Mouse (Mus musculus) stomach, embryonic 14.5 days (tissue): Measurements from ENCODE around the gene Spata33. TPM values are rescaled to one million over a fixed set of nuclear protein-coding genes. Genes with fewer than 3 reads are reported as not detected.
A peak's percentile ranks its signal among the peaks of the same experiment; 100 is the strongest.

ENCODE experiments used
- ATAC-seq: fragments of 200-750 bp; cut with Nextera tagmentation; 2 replicates; pipeline ENCODE4 v1.8.0; 2017; ENCODE audit warnings: low read depth, moderate TSS enrichment; ENCODE audit not compliant: insufficient number of reproducible peaks, insufficient read depth, low FRiP score
- H3K27ac ChIP-seq: fragments of 300-500 bp; sonication (generic); 2 replicates; pipeline ENCODE4 v1.5.1; 2014; ENCODE audit warnings: mild to moderate bottlenecking, low read length, moderate library complexity, mixed read lengths
- H3K27me3 ChIP-seq: fragments of 300-500 bp; sonication (generic); 2 replicates; pipeline ENCODE4 v1.6.1; 2014; ENCODE audit warnings: low read length, control low read depth, mixed read lengths; ENCODE audit not compliant: control insufficient read depth, insufficient read depth
- H3K36me3 ChIP-seq: fragments of 300-500 bp; sonication (generic); 2 replicates; pipeline ENCODE4 v1.6.1; 2014; ENCODE audit warnings: mild to moderate bottlenecking, control low read depth, low read length, moderate library complexity, mixed read lengths; ENCODE audit not compliant: control insufficient read depth, insufficient read depth
- H3K4me1 ChIP-seq: fragments of 300-500 bp; sonication (generic); 2 replicates; pipeline ENCODE4 v1.6.1; 2014; ENCODE audit warnings: low read length, control low read depth, mixed read lengths; ENCODE audit not compliant: control insufficient read depth, insufficient read depth
- H3K4me2 ChIP-seq: fragments of 300-500 bp; sonication (generic); replicated peaks from 2 replicates; pipeline ENCODE4 v1.6.1; 2014; ENCODE audit warnings: low read depth, low read length, control low read depth
- H3K4me3 ChIP-seq: fragments of 300-500 bp; sonication (generic); 2 replicates; pipeline ENCODE4 v1.5.1; 2014; ENCODE audit warnings: low read depth, low read length, control low read depth
- H3K9ac ChIP-seq: fragments of 300-500 bp; sonication (generic); replicated peaks from 2 replicates; pipeline ENCODE4 v1.6.1; 2014; ENCODE audit warnings: low read depth, mild to moderate bottlenecking, control low read depth, low read length, moderate library complexity, mixed read lengths
- H3K9me3 ChIP-seq: fragments of 300-500 bp; sonication (generic); 2 replicates; pipeline ENCODE4 v1.6.1; 2016; ENCODE audit warnings: low read depth, low read length, control low read depth; ENCODE audit not compliant: control insufficient read depth
- WGBS: fragments of 180-500 bp; shearing (Covaris S2); extraction: QIAGEN DNeasy Blood & Tissue Kit; methylation state at CpG from one replicate; pipeline ENCODE4 v1.1.7; 2014; 5-methylcytosine and 5-hydroxymethylcytosine counted together
- polyA plus RNA-seq: library from polyadenylated mRNA; unstranded; fragments of >200 nt; fragmentation: Nextera tagmentation; extraction: Ambion mirVana; gene quantifications from 2 replicates; pipeline ENCODE4 v1.2.1, GENCODE M21; 2014

Spata33 gene
- polyA plus RNA-seq, 1 experiment from 2014 or later = 5.7 TPM

- H3K27me3 ChIP-seq = no peaks in the 10 kb centered on the region
- H3K9ac ChIP-seq = peak within 1 kb of the TSS; percentile 52
- peak; percentile 86 for ATAC-seq
- H3K4me2 ChIP-seq = peak within 1 kb of the TSS; percentile 97
- H3K4me1 ChIP-seq = peaks cover 9% of the 10 kb centered on the region; the same call in 1 of the 2 replicates
- H3K9me3 ChIP-seq = no peaks in the 10 kb centered on the region
- H3K27ac ChIP-seq = no peak within 1 kb of the TSS
- 2% methylated on average over 57 of the region's 57 CpGs for WGBS
- no peaks in the 10 kb centered on the region for H3K36me3 ChIP-seq
- H3K4me3 ChIP-seq = peak within 1 kb of the TSS; percentile 51
Measured at GRCm38 (mm10) chr8:123235520-123236497, 23.2 kb downstream of the Spata33 start, which contains the start of gene Spata2l. TSS of gene Spata2l (minus strand) at chr8:123236233.

DNA sequence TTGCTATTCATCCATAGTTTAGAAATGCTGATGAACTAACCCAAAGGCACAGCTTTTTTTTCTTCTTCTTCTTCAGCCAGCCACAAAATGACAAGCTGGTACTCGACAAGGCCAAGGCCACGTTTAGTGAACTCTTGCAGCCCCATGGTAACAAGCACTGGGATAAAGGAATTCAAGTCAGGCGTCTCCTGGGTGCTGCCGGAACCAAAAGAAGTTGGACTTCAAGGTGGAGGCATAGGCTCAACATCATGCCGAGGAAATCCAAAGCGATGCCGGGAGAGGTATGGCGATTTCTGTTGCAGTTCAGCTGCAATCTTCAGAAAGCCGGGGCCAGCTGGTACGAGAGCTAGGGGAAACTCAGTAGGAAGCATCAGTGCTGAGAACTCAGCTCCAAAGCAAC, 26.8 kb downstream of the Spata33 start:
- ATAC-seq = no peak
- Histone ChIP-seq H3K27me3 (no peaks in the 10 kb centered on the region), H3K9ac (no peak overlapping the region), H3K4me2 (no peak overlapping the region), H3K36me3 (peaks cover 11% of the 10 kb centered on the region), H3K4me1 (peaks cover 9% of the 10 kb centered on the region; the same call in 1 of the 2 replicates), H3K4me3 (no peak overlapping the region), H3K9me3 (no peaks in the 10 kb centered on the region), H3K27ac (no peak overlapping the region)
- 88% methylated on average over 10 of the region's 10 CpGs for WGBS

DNA sequence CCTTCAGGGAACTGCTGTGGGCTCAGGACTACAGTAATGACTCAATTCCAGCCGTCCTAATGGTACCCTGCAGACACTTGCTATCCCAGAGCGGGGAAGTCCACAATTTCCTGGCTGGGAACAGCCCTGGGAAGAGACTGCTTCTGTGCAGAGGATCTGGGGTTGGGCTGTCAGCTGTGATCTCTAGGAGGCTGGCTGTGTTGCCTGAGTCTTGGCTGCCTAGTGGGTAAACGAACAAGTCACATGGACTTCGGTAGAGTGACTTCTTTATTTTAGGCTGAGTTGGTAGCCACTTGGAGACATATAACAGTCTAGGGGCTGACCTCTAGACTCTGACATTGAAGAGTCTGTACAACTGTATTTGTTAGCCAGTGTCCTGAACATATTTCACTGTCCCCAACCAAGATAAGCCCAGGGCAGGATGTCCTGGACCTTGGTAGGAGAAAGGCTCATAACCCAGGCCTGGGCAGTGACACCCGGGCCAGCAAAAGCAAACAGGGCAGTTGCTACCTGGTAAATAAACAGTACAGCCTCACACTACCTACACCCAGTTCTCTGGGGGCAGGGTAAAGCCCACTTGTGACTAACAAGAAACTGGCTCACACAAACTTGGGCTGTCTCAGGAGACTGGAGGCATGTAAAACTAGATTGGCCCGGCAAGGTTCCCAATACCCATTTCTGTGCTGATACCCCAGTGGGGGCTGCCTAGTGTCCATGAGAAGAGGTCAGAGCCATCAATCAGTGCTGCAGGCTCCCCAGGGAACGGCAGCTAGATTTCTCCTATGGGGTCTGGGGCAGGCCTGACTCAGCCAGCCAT, 29.7 kb downstream of the Spata33 start:
- Histone ChIP-seq H3K36me3 (peaks cover 39% of the 10 kb centered on the region), H3K4me3 (no peak overlapping the region), H3K9me3 (no peaks in the 10 kb centered on the region), H3K27me3 (no peaks in the 10 kb centered on the region), H3K4me1 (no peaks in the 10 kb centered on the region), H3K4me2 (no peak overlapping the region), H3K27ac (no peak overlapping the region), H3K9ac (no peak overlapping the region)
- WGBS = 77% methylated on average over 7 of the region's 7 CpGs
- ATAC-seq = no peak

- no peak overlapping the region for H3K9ac ChIP-seq
- no peak overlapping the region for H3K4me2 ChIP-seq
- H3K27ac ChIP-seq = no peak overlapping the region
- H3K4me1 ChIP-seq = no peaks in the 10 kb centered on the region
- no peak overlapping the region for H3K4me3 ChIP-seq
- H3K27me3 ChIP-seq = no peaks in the 10 kb centered on the region
- peaks cover 45% of the 10 kb centered on the region for H3K36me3 ChIP-seq
- 70% methylated on average over 11 of the region's 11 CpGs for whole genome bisulfite sequencing
- H3K9me3 ChIP-seq = no peaks in the 10 kb centered on the region
- no peak for ATAC-seq
Measured at GRCm38 (mm10) chr8:123243053-123243452, 30.4 kb downstream of the Spata33 start.

- Histone ChIP-seq H3K9me3 (no peaks in the 10 kb centered on the region), H3K4me2 (no peak overlapping the region), H3K4me1 (no peaks in the 10 kb centered on the region), H3K4me3 (no peak overlapping the region), H3K27ac (no peak overlapping the region), H3K36me3 (peaks cover 54% of the 10 kb centered on the region), H3K27me3 (no peaks in the 10 kb centered on the region), H3K9ac (no peak overlapping the region)
- 87% methylated on average over 4 of the region's 4 CpGs for WGBS
- ATAC-seq = no peak
Measured at GRCm38 (mm10) chr8:123244382-123244781, 31.8 kb downstream of the Spata33 start.

- no peak for ATAC-seq
- Histone ChIP-seq H3K4me2 (no peak overlapping the region), H3K27me3 (no peaks in the 10 kb centered on the region), H3K27ac (no peak overlapping the region), H3K4me1 (no peaks in the 10 kb centered on the region), H3K9me3 (no peaks in the 10 kb centered on the region), H3K9ac (no peak overlapping the region), H3K4me3 (no peak overlapping the region), H3K36me3 (peaks cover 61% of the 10 kb centered on the region)
- 86% methylated on average over 12 of the region's 12 CpGs for WGBS
Measured at GRCm38 (mm10) chr8:123245543-123245942, 32.9 kb downstream of the Spata33 start.

GRCm38 (mm10) chr8:123247748-123248147, 35.1 kb downstream of the Spata33 start:
- H3K27me3 ChIP-seq = no peaks in the 10 kb centered on the region
- H3K9me3 ChIP-seq = no peaks in the 10 kb centered on the region
- no peak for ATAC-seq
- H3K4me1 ChIP-seq = no peaks in the 10 kb centered on the region
- no peak overlapping the region for H3K4me2 ChIP-seq
- H3K4me3 ChIP-seq = no peak overlapping the region
- 97% methylated on average over 6 of the region's 6 CpGs for WGBS
- no peak overlapping the region for H3K27ac ChIP-seq
- peaks cover 69% of the 10 kb centered on the region for H3K36me3 ChIP-seq
- no peak overlapping the region for H3K9ac ChIP-seq

- Histone ChIP-seq H3K4me3 (no peak overlapping the region), H3K9ac (no peak overlapping the region), H3K4me1 (peaks cover 5% of the 10 kb centered on the region; the same call in 1 of the 2 replicates), H3K4me2 (no peak overlapping the region), H3K27ac (no peak overlapping the region), H3K27me3 (no peaks in the 10 kb centered on the region), H3K9me3 (no peaks in the 10 kb centered on the region), H3K36me3 (peaks cover 65% of the 10 kb centered on the region)
- ATAC-seq = no peak
- WGBS = 94% methylated on average over 8 of the region's 8 CpGs
Measured at GRCm38 (mm10) chr8:123248596-123248995, 36.0 kb downstream of the Spata33 start.
